Mouse (Mus musculus): ENCODE data around the gene Fgl2. TPM values are rescaled to one million over a fixed set of nuclear protein-coding genes. Genes with fewer than 3 reads are reported as not detected.

The Fgl2 gene
- total RNA-seq, 2 experiments from 2014 or later = 7.8 to 13.8 TPM

GRCm38 (mm10) chr5:21387340-21387739 is 14.9 kb downstream of the Fgl2 start:
- no peak overlapping the region for H3K27ac ChIP-seq
- no peak for TF ChIP-seq CTCF (IDR thresholded peaks at IDR 0.05)
- DNase-seq = no peak
- H3K4me3 ChIP-seq = no peak overlapping the region
- intact Hi-C loops (cut with DNase I) = loop anchor here (5.0 kb wide), 1 partner anchor 60 kb away; no protein-coding TSS in a partner anchor

GRCm38 (mm10) chr5:21388855-21389254 is 16.4 kb downstream of the Fgl2 start:
- no peak for TF ChIP-seq CTCF (IDR thresholded peaks at IDR 0.05)
- Histone ChIP-seq H3K27ac (no peak overlapping the region), H3K4me3 (no peak overlapping the region)
- no peak for DNase-seq
- intact Hi-C loops (cut with DNase I) = loop anchor here (5.0 kb wide), 1 partner anchor 62 kb away; no protein-coding TSS in a partner anchor

GRCm38 (mm10) chr5:21391616-21392384 is 19.4 kb downstream of the Fgl2 start:
- no peak overlapping the region for H3K27ac ChIP-seq
- no peak for DNase-seq
- intact Hi-C loops (cut with DNase I) = no loop called here
- no peak overlapping the region for H3K4me3 ChIP-seq
- no peak for TF ChIP-seq CTCF (IDR thresholded peaks at IDR 0.05)

GRCm38 (mm10) chr5:21394562-21394961 is 22.1 kb downstream of the Fgl2 start:
- Histone ChIP-seq H3K4me3 (no peak overlapping the region), H3K27ac (no peak overlapping the region)
- no peak for DNase-seq
- intact Hi-C loops (cut with DNase I) = no loop called here
- no peak for TF ChIP-seq CTCF (IDR thresholded peaks at IDR 0.05)

- intact Hi-C loops (cut with DNase I) = no loop called here
- no peak overlapping the region for H3K4me3 ChIP-seq
- no peak for DNase-seq
- no peak overlapping the region for H3K27ac ChIP-seq
- no peak for TF ChIP-seq CTCF (IDR thresholded peaks at IDR 0.05)
Measured at GRCm38 (mm10) chr5:21395205-21395840, 22.9 kb downstream of the Fgl2 start.

GRCm38 (mm10) chr5:21411261-21411666 is 38.8 kb downstream of the Fgl2 start:
- intact Hi-C loops (cut with DNase I) = no loop called here
- TF ChIP-seq CTCF (IDR thresholded peaks at IDR 0.05) = no peak
- no peak overlapping the region for H3K27ac ChIP-seq
- no peak for DNase-seq
- no peak overlapping the region for H3K4me3 ChIP-seq

- H3K27ac ChIP-seq = no peak overlapping the region
- H3K4me3 ChIP-seq = no peak overlapping the region
- no peak for TF ChIP-seq CTCF (IDR thresholded peaks at IDR 0.05)
- DNase-seq = no peak
- intact Hi-C loops (cut with DNase I) = no loop called here
Measured at GRCm38 (mm10) chr5:21412056-21412455, 39.6 kb downstream of the Fgl2 start.

GRCm38 (mm10) chr5:21413322-21413721 is 40.9 kb downstream of the Fgl2 start:
- DNase-seq = no peak
- TF ChIP-seq CTCF (IDR thresholded peaks at IDR 0.05) = no peak
- intact Hi-C loops (cut with DNase I) = no loop called here
- Histone ChIP-seq H3K4me3 (no peak overlapping the region), H3K27ac (no peak overlapping the region)

GRCm38 (mm10) chr5:21414116-21414820 is 41.8 kb downstream of the Fgl2 start:
- H3K4me3 ChIP-seq = no peak overlapping the region
- intact Hi-C loops (cut with DNase I) = no loop called here
- TF ChIP-seq CTCF (IDR thresholded peaks at IDR 0.05) = no peak
- H3K27ac ChIP-seq = no peak overlapping the region
- DNase-seq = no peak

GRCm38 (mm10) chr5:21418613-21419012 is 46.2 kb downstream of the Fgl2 start:
- TF ChIP-seq CTCF (IDR thresholded peaks at IDR 0.05) = no peak
- intact Hi-C loops (cut with DNase I) = no loop called here
- H3K4me3 ChIP-seq = no peak overlapping the region
- H3K27ac ChIP-seq = no peak overlapping the region
- DNase-seq = no peak

GRCm38 (mm10) chr5:21420609-21421008 is 48.2 kb downstream of the Fgl2 start:
- H3K4me3 ChIP-seq = no peak overlapping the region
- peak; percentile 72 for TF ChIP-seq CTCF (IDR thresholded peaks at IDR 0.05)
- H3K27ac ChIP-seq = no peak overlapping the region
- DNase-seq = no peak
- intact Hi-C loops (cut with DNase I) = loop anchor here (1.0 kb wide), 2 partner anchors 94 to 155 kb away; no protein-coding TSS in a partner anchor

- Histone ChIP-seq H3K27ac (peak within 1 kb of the TSS; percentile 89), H3K4me3 (peak within 1 kb of the TSS; percentile 97)
- DNase-seq = peak; percentile 93
- intact Hi-C loops (cut with DNase I) = no loop called here
- TF ChIP-seq CTCF (IDR thresholded peaks at IDR 0.05) = peak; percentile 30
Measured at GRCm38 (mm10) chr5:21424614-21425602, 52.5 kb downstream of the Fgl2 start, which contains the start of the genes Ccdc146 and Fam185a. TSS of gene Ccdc146 (minus strand) at chr5:21424677. TSS of gene Fam185a (plus strand) at chr5:21424958.
